Mouse (Mus musculus): Measurements from ENCODE around the gene Speer4b. TPM values are rescaled to one million over a fixed set of nuclear protein-coding genes. Genes with fewer than 3 reads are reported as not detected.
A peak's percentile ranks its signal among the peaks of the same experiment; 100 is the strongest.
"Not testable (repeated sequence)": the region's sequence is repeated elsewhere in the genome, so short reads cannot be mapped to it uniquely, and the experiment has no call there.

Gene Speer4b
- total RNA-seq (2014; rRNA removed) (not detected in 2 replicates), polyA plus RNA-seq (2015; fragmentation: Nextera tagmentation; extraction: Ambion mirVana) (0.44 TPM in 1 of 2 replicates, not detected in the other)

GRCm38 (mm10) chr5:27501338-27501737 lies at the start of gene Speer4b:
Speer4b (minus strand) TSS chr5:27501438.
- not testable (repeated sequence) for H3K9me3 ChIP-seq (ENCODE audit: low read length); H3K36me3 ChIP-seq (ENCODE audit: insufficient read depth); H3K4me3 ChIP-seq (ENCODE audit: low read depth, low read length); H3K27me3 ChIP-seq (ENCODE audit: insufficient read depth, low read length); H3K4me1 ChIP-seq (ENCODE audit: insufficient read depth); H3K4me2 ChIP-seq (ENCODE audit: low read depth); H3K27ac ChIP-seq (ENCODE audit: low read depth, low read length); DNase-seq; H3K9ac ChIP-seq; ATAC-seq
- 58% methylated on average over 1 of the region's 1 CpGs for WGBS

GRCm38 (mm10) chr5:27549291-27549690 lies 48.1 kb upstream of the Speer4b start:
- DNase-seq (no peak), ATAC-seq (peak; percentile 58; the same call in 1 of the 2 replicates)
- 72% methylated on average over 4 of the region's 4 CpGs for WGBS
- no peak overlapping the region for H3K9ac ChIP-seq
- no peak overlapping the region for H3K4me2 ChIP-seq (ENCODE audit: low read depth)
- H3K4me3 ChIP-seq (ENCODE audit: low read depth, low read length) = no peak overlapping the region
- H3K36me3 ChIP-seq (ENCODE audit: insufficient read depth) = no peaks in the 10 kb centered on the region
- TF ChIP-seq CTCF (IDR thresholded peaks at IDR 0.05; ENCODE audit: low read depth) = no peak
- H3K27me3 ChIP-seq (ENCODE audit: insufficient read depth, low read length) = no peaks in the 10 kb centered on the region
- no peaks in the 10 kb centered on the region for H3K4me1 ChIP-seq (ENCODE audit: insufficient read depth)
- H3K27ac ChIP-seq (ENCODE audit: low read depth, low read length) = no peak overlapping the region
- no peaks in the 10 kb centered on the region for H3K9me3 ChIP-seq (ENCODE audit: low read length)

- H3K4me3 ChIP-seq (ENCODE audit: low read depth, low read length) = no peak overlapping the region
- no peak overlapping the region for H3K9ac ChIP-seq
- no peaks in the 10 kb centered on the region for H3K27me3 ChIP-seq (ENCODE audit: insufficient read depth, low read length)
- H3K4me1 ChIP-seq (ENCODE audit: insufficient read depth) = no peaks in the 10 kb centered on the region
- no peaks in the 10 kb centered on the region for H3K36me3 ChIP-seq (ENCODE audit: insufficient read depth)
- H3K4me2 ChIP-seq (ENCODE audit: low read depth) = no peak overlapping the region
- peak; percentile 87 for TF ChIP-seq CTCF (IDR thresholded peaks at IDR 0.05; ENCODE audit: low read depth)
- no peak overlapping the region for H3K27ac ChIP-seq (ENCODE audit: low read depth, low read length)
- H3K9me3 ChIP-seq (ENCODE audit: low read length) = no peaks in the 10 kb centered on the region
- DNase-seq = peak; percentile 77
- ATAC-seq = peak; percentile 83
- WGBS = 16% methylated on average over 2 of the region's 2 CpGs
Measured at GRCm38 (mm10) chr5:27544816-27545270, 43.6 kb upstream of the Speer4b start.

GRCm38 (mm10) chr5:27526906-27527305 lies 25.7 kb upstream of the Speer4b start:
- ATAC-seq (no peak), DNase-seq (no peak)
- H3K9ac ChIP-seq = no peak overlapping the region
- H3K27me3 ChIP-seq (ENCODE audit: insufficient read depth, low read length) = no peaks in the 10 kb centered on the region
- 90% methylated on average over 1 of the region's 1 CpGs for WGBS
- no peak overlapping the region for H3K27ac ChIP-seq (ENCODE audit: low read depth, low read length)
- no peaks in the 10 kb centered on the region for H3K36me3 ChIP-seq (ENCODE audit: insufficient read depth)
- H3K9me3 ChIP-seq (ENCODE audit: low read length) = no peaks in the 10 kb centered on the region
- no peak overlapping the region for H3K4me2 ChIP-seq (ENCODE audit: low read depth)
- no peaks in the 10 kb centered on the region for H3K4me1 ChIP-seq (ENCODE audit: insufficient read depth)
- no peak for TF ChIP-seq CTCF (IDR thresholded peaks at IDR 0.05; ENCODE audit: low read depth)
- H3K4me3 ChIP-seq (ENCODE audit: low read depth, low read length) = no peak overlapping the region

- Histone ChIP-seq H3K4me3 (ENCODE audit: low read depth, low read length) (no peak overlapping the region), H3K4me2 (ENCODE audit: low read depth) (no peak overlapping the region), H3K36me3 (ENCODE audit: insufficient read depth) (no peaks in the 10 kb centered on the region), H3K4me1 (ENCODE audit: insufficient read depth) (no peaks in the 10 kb centered on the region), H3K9me3 (ENCODE audit: low read length) (no peaks in the 10 kb centered on the region), H3K27ac (ENCODE audit: low read depth, low read length) (no peak overlapping the region), H3K9ac (no peak overlapping the region), H3K27me3 (ENCODE audit: insufficient read depth, low read length) (no peaks in the 10 kb centered on the region)
- ATAC-seq = no peak
- DNase-seq = no peak
- no peak for TF ChIP-seq CTCF (IDR thresholded peaks at IDR 0.05; ENCODE audit: low read depth)
Measured at GRCm38 (mm10) chr5:27518716-27519115, 17.5 kb upstream of the Speer4b start.

GRCm38 (mm10) chr5:27490942-27491341 lies 10.3 kb downstream of the Speer4b start:
- Histone ChIP-seq H3K9me3 (ENCODE audit: low read length) (no peaks in the 10 kb centered on the region), H3K4me3 (ENCODE audit: low read depth, low read length) (no peak overlapping the region), H3K4me2 (ENCODE audit: low read depth) (no peak overlapping the region), H3K36me3 (ENCODE audit: insufficient read depth) (no peaks in the 10 kb centered on the region), H3K27me3 (ENCODE audit: insufficient read depth, low read length) (no peaks in the 10 kb centered on the region), H3K4me1 (ENCODE audit: insufficient read depth) (no peaks in the 10 kb centered on the region), H3K27ac (ENCODE audit: low read depth, low read length) (no peak overlapping the region), H3K9ac (no peak overlapping the region)
- DNase-seq (peak; percentile 10), ATAC-seq (peak; percentile 70)
- no peak for TF ChIP-seq CTCF (IDR thresholded peaks at IDR 0.05; ENCODE audit: low read depth)
- WGBS = 76% methylated on average over 4 of the region's 4 CpGs

- no peaks in the 10 kb centered on the region for H3K4me1 ChIP-seq (ENCODE audit: insufficient read depth)
- H3K27me3 ChIP-seq (ENCODE audit: insufficient read depth, low read length) = no peaks in the 10 kb centered on the region
- ATAC-seq (no peak), DNase-seq (no peak)
- H3K9ac ChIP-seq = no peak overlapping the region
- 32% methylated on average over 1 of the region's 1 CpGs for WGBS
- TF ChIP-seq CTCF (IDR thresholded peaks at IDR 0.05; ENCODE audit: low read depth) = no peak
- no peaks in the 10 kb centered on the region for H3K36me3 ChIP-seq (ENCODE audit: insufficient read depth)
- no peak overlapping the region for H3K27ac ChIP-seq (ENCODE audit: low read depth, low read length)
- H3K4me3 ChIP-seq (ENCODE audit: low read depth, low read length) = no peak overlapping the region
- H3K4me2 ChIP-seq (ENCODE audit: low read depth) = no peak overlapping the region
- no peaks in the 10 kb centered on the region for H3K9me3 ChIP-seq (ENCODE audit: low read length)
Measured at GRCm38 (mm10) chr5:27486138-27486537, 15.1 kb downstream of the Speer4b start.
